Mouse (Mus musculus) neural tube, embryonic 11.5 days (tissue): ENCODE results near the gene Gm13101. TPM values are rescaled to one million over a fixed set of nuclear protein-coding genes. Genes with fewer than 3 reads are reported as not detected.

Source experiments
- polyA plus RNA-seq: library from polyadenylated mRNA; unstranded; fragments of >200 nt; fragmentation: Nextera tagmentation; extraction: Ambion mirVana; gene quantifications from 2 replicates; pipeline ENCODE4 v1.2.1, GENCODE M21; 2014

Gm13101 gene
- polyA plus RNA-seq, 1 experiment from 2014 or later: not detected

Other genes with a start within 250 kb of the Gm13101 start
- not detected in 2 replicates for gene Gm13078, start 247.5 kb downstream of the Gm13101 start, polyA plus RNA-seq
- not detected in 2 replicates for gene Gm13023, start 177.6 kb downstream of the Gm13101 start, polyA plus RNA-seq
- gene Gm13084, start 150.9 kb downstream of the Gm13101 start, polyA plus RNA-seq: not detected in 2 replicates
- not detected in 2 replicates for gene Gm13103, start 120.5 kb downstream of the Gm13101 start, polyA plus RNA-seq
- gene Pramef6, start 66.6 kb downstream of the Gm13101 start, polyA plus RNA-seq: not detected in 2 replicates
- gene Pramef25, start 15.9 kb downstream of the Gm13101 start, polyA plus RNA-seq: not detected in 2 replicates
- not detected in 2 replicates for gene Pramef17, start 27.4 kb upstream of the Gm13101 start, polyA plus RNA-seq
- gene Pramel4, start 92.2 kb upstream of the Gm13101 start, polyA plus RNA-seq: not detected in 2 replicates
- not detected in 2 replicates for gene Gm13102, start 139.5 kb upstream of the Gm13101 start, polyA plus RNA-seq
- not detected in 2 replicates for gene Oog3, start 195.7 kb upstream of the Gm13101 start, polyA plus RNA-seq
- not detected in 2 replicates for gene Oog2, start 223.8 kb upstream of the Gm13101 start, polyA plus RNA-seq
- not detected in 2 replicates for gene C87977, start 246.4 kb upstream of the Gm13101 start, polyA plus RNA-seq